Mouse (Mus musculus) lung, postnatal 0 days (tissue): ENCODE results near the gene Hspb3. TPM values are rescaled to one million over a fixed set of nuclear protein-coding genes. Genes with fewer than 3 reads are reported as not detected.

Source experiments
- ATAC-seq: fragments of 200-750 bp; cut with Nextera tagmentation; 2 replicates; pipeline ENCODE4 v1.8.0; 2017; ENCODE audit warnings: moderate library complexity
- DNase-seq: peaks from one replicate; pipeline ENCODE4 v3.0.0-alpha.2; 2016; ENCODE audit warnings: low spot score
- H3K27ac ChIP-seq: fragments of 300-500 bp; sonication (generic); 2 replicates; pipeline ENCODE4 v1.5.1; 2014; ENCODE audit warnings: antibody characterized with exemption, mild to moderate bottlenecking, low read length, mixed read lengths
- H3K27me3 ChIP-seq: fragments of 300-500 bp; sonication (generic); replicated peaks from 2 replicates; pipeline ENCODE4 v1.6.1; 2014; ENCODE audit warnings: low read length, mixed read lengths; ENCODE audit not compliant: insufficient read depth
- H3K36me3 ChIP-seq: fragments of 300-500 bp; sonication (generic); 2 replicates; pipeline ENCODE4 v1.6.1; 2014; ENCODE audit warnings: low read length, mixed read lengths; ENCODE audit not compliant: insufficient read depth
- H3K4me1 ChIP-seq: fragments of 300-500 bp; sonication (generic); 2 replicates; pipeline ENCODE4 v1.6.1; 2014; ENCODE audit warnings: antibody characterized with exemption, low read depth, low read length, mixed read lengths; ENCODE audit not compliant: insufficient read depth
- H3K4me2 ChIP-seq: fragments of 300-500 bp; sonication (generic); replicated peaks from 2 replicates; pipeline ENCODE4 v1.6.1; 2014; ENCODE audit warnings: low read depth, mild to moderate bottlenecking, low read length, moderate library complexity, mixed read lengths
- H3K4me3 ChIP-seq: fragments of 300-500 bp; sonication (generic); 2 replicates; pipeline ENCODE4 v1.5.1; 2014; ENCODE audit warnings: low read depth, low read length
- H3K9ac ChIP-seq: fragments of 300-500 bp; sonication (generic); replicated peaks from 2 replicates; pipeline ENCODE4 v1.6.1; 2014; ENCODE audit warnings: low read depth, mild to moderate bottlenecking
- H3K9me3 ChIP-seq: fragments of 300-500 bp; sonication (generic); 2 replicates; pipeline ENCODE4 v1.6.1; 2016; ENCODE audit warnings: low read length, mixed read lengths
- CTCF ChIP-seq: IDR thresholded peaks from 2 replicates; pipeline ENCODE4 v1.5.1; 2016; ENCODE audit warnings: antibody characterized with exemption, mild to moderate bottlenecking
- EP300 ChIP-seq: IDR thresholded peaks from 2 replicates; pipeline ENCODE4 v1.6.1; 2016; ENCODE audit warnings: antibody characterized with exemption, mild to moderate bottlenecking, control low read depth
- WGBS: fragments of 180-500 bp; shearing (Covaris S2); extraction: QIAGEN DNeasy Blood & Tissue Kit; methylation state at CpG from one replicate; pipeline ENCODE4 v1.1.7; 2014; 5-methylcytosine and 5-hydroxymethylcytosine counted together
- polyA plus RNA-seq: library from polyadenylated mRNA; unstranded; fragments of >200 nt; fragmentation: Nextera tagmentation; extraction: Ambion mirVana; gene quantifications from 2 replicates; pipeline ENCODE4 v1.2.1, GENCODE M21; 2015

Hspb3 gene
- polyA plus RNA-seq, 1 experiment from 2014 or later = 0.62 TPM

GRCm38 (mm10) chr13:113669459-113670077 is 6.1 kb upstream of the Hspb3 start:
- no peak overlapping the region for H3K4me2 ChIP-seq
- WGBS = 34% methylated on average over 10 of the region's 10 CpGs

GRCm38 (mm10) chr13:113663883-113664282 is 407 bp upstream of the Hspb3 start:
- Histone ChIP-seq H3K4me3 (no peak overlapping the region), H3K9me3 (no peaks in the 10 kb centered on the region), H3K9ac (no peak overlapping the region), H3K27ac (no peak overlapping the region), H3K36me3 (no peaks in the 10 kb centered on the region), H3K4me1 (no peaks in the 10 kb centered on the region), H3K27me3 (no peaks in the 10 kb centered on the region), H3K4me2 (no peak overlapping the region)
- DNase-seq (no peak), ATAC-seq (no peak)
- 79% methylated on average over 7 of the region's 7 CpGs for WGBS
- no peak for TF ChIP-seq CTCF
- TF ChIP-seq EP300 = no peak

More at GRCm38 (mm10) chr13:113669459-113670077, 6.1 kb upstream of the Hspb3 start:
- no peaks in the 10 kb centered on the region for H3K4me1 ChIP-seq
- DNase-seq = peak; percentile 77
- H3K9ac ChIP-seq = no peak overlapping the region
- H3K36me3 ChIP-seq = no peaks in the 10 kb centered on the region
- H3K4me3 ChIP-seq = no peak overlapping the region
- no peak for TF ChIP-seq EP300
- peak; percentile 84 for TF ChIP-seq CTCF
- no peak overlapping the region for H3K27ac ChIP-seq
- ATAC-seq = no peak
- no peaks in the 10 kb centered on the region for H3K27me3 ChIP-seq
- H3K9me3 ChIP-seq = no peaks in the 10 kb centered on the region

GRCm38 (mm10) chr13:113661826-113662271 is 1.6 kb downstream of the Hspb3 start:
- H3K9me3 ChIP-seq = no peaks in the 10 kb centered on the region
- ATAC-seq (no peak), DNase-seq (no peak)
- no peaks in the 10 kb centered on the region for H3K27me3 ChIP-seq
- no peak overlapping the region for H3K27ac ChIP-seq
- no peak overlapping the region for H3K4me2 ChIP-seq
- H3K36me3 ChIP-seq = no peaks in the 10 kb centered on the region
- H3K4me3 ChIP-seq = no peak overlapping the region
- TF ChIP-seq EP300 (no peak), CTCF (no peak)
- H3K4me1 ChIP-seq = no peaks in the 10 kb centered on the region
- WGBS = 64% methylated on average over 7 of the region's 7 CpGs
- no peak overlapping the region for H3K9ac ChIP-seq

- H3K27me3 ChIP-seq = no peaks in the 10 kb centered on the region
- no peak overlapping the region for H3K9ac ChIP-seq
- H3K4me3 ChIP-seq = no peak overlapping the region
- H3K4me1 ChIP-seq = no peaks in the 10 kb centered on the region
- 87% methylated on average over 9 of the region's 9 CpGs for WGBS
- ATAC-seq (no peak), DNase-seq (no peak)
- no peak overlapping the region for H3K27ac ChIP-seq
- no peaks in the 10 kb centered on the region for H3K9me3 ChIP-seq
- no peak overlapping the region for H3K4me2 ChIP-seq
- H3K36me3 ChIP-seq = no peaks in the 10 kb centered on the region
- no peak for TF ChIP-seq EP300
- TF ChIP-seq CTCF = no peak
Observed at GRCm38 (mm10) chr13:113660576-113661310, 2.7 kb downstream of the Hspb3 start.

GRCm38 (mm10) chr13:113657204-113657603 is 6.3 kb downstream of the Hspb3 start:
- no peaks in the 10 kb centered on the region for H3K36me3 ChIP-seq
- no peak overlapping the region for H3K4me2 ChIP-seq

GRCm38 (mm10) chr13:113656639-113657038 is 6.8 kb downstream of the Hspb3 start:
- DNase-seq (no peak), ATAC-seq (no peak)
- H3K4me3 ChIP-seq = no peak overlapping the region
- H3K9ac ChIP-seq = no peak overlapping the region
- H3K27me3 ChIP-seq = no peaks in the 10 kb centered on the region
- H3K36me3 ChIP-seq = no peaks in the 10 kb centered on the region
- no peak for TF ChIP-seq CTCF
- TF ChIP-seq EP300 = no peak
- WGBS = 81% methylated on average over 4 of the region's 4 CpGs
- H3K27ac ChIP-seq = no peak overlapping the region
- H3K4me1 ChIP-seq = no peaks in the 10 kb centered on the region
- no peak overlapping the region for H3K4me2 ChIP-seq
- no peaks in the 10 kb centered on the region for H3K9me3 ChIP-seq

More at GRCm38 (mm10) chr13:113657204-113657603, 6.3 kb downstream of the Hspb3 start:
- ATAC-seq = no peak
- Histone ChIP-seq H3K4me1 (no peaks in the 10 kb centered on the region), H3K4me3 (no peak overlapping the region), H3K9ac (no peak overlapping the region), H3K9me3 (no peaks in the 10 kb centered on the region), H3K27ac (no peak overlapping the region), H3K27me3 (no peaks in the 10 kb centered on the region)
- WGBS = 75% methylated on average over 7 of the region's 7 CpGs
- TF ChIP-seq CTCF (no peak), EP300 (no peak)
- no peak for DNase-seq
